Mouse (Mus musculus) heart, embryonic 15.5 days (tissue): ENCODE results near the gene Copa. TPM values are rescaled to one million over a fixed set of nuclear protein-coding genes. Genes with fewer than 3 reads are reported as not detected.

Experiments used
- ATAC-seq: fragments of 200-750 bp; cut with Nextera tagmentation; replicated peaks from 2 replicates; pipeline ENCODE4 v1.8.0; 2017; ENCODE audit warnings: low read depth, moderate TSS enrichment; ENCODE audit not compliant: insufficient number of reproducible peaks, insufficient read depth, low FRiP score
- H3K27ac ChIP-seq: fragments of 300-500 bp; sonication (generic); 2 replicates; pipeline ENCODE4 v1.5.1; 2015; ENCODE audit warnings: mild to moderate bottlenecking, inconsistent platforms
- H3K27me3 ChIP-seq: fragments of 300-500 bp; sonication (generic); 2 replicates; pipeline ENCODE4 v1.6.1; 2015; ENCODE audit warnings: inconsistent platforms
- H3K36me3 ChIP-seq: fragments of 300-500 bp; sonication (generic); 2 replicates; pipeline ENCODE4 v1.6.1; 2015; ENCODE audit warnings: mild to moderate bottlenecking, inconsistent platforms
- H3K4me1 ChIP-seq: fragments of 300-500 bp; sonication (generic); replicated peaks from 2 replicates; pipeline ENCODE4 v1.6.1; 2015; ENCODE audit warnings: inconsistent platforms
- H3K4me2 ChIP-seq: fragments of 300-500 bp; sonication (generic); 2 replicates; pipeline ENCODE4 v1.6.1; 2015; ENCODE audit warnings: inconsistent platforms, mild to moderate bottlenecking, moderate library complexity
- H3K4me3 ChIP-seq: fragments of 300-500 bp; sonication (generic); 2 replicates; pipeline ENCODE4 v1.5.1; 2015; ENCODE audit warnings: mild to moderate bottlenecking, inconsistent platforms
- H3K9ac ChIP-seq: fragments of 300-500 bp; sonication (generic); 2 replicates; pipeline ENCODE4 v1.6.1; 2015; ENCODE audit warnings: mild to moderate bottlenecking, inconsistent platforms
- H3K9me3 ChIP-seq: fragments of 300-500 bp; sonication (generic); replicated peaks from 2 replicates; pipeline ENCODE4 v1.6.1; 2016; ENCODE audit warnings: inconsistent platforms
- WGBS: fragments of 180-500 bp; shearing (Covaris S2); methylation state at CpG from one replicate; pipeline ENCODE4 v1.1.7; 2015; ENCODE audit warnings: mixed read lengths; 5-methylcytosine and 5-hydroxymethylcytosine counted together
- polyA plus RNA-seq: library from polyadenylated mRNA; unstranded; fragments of >200 nt; fragmentation: Nextera tagmentation; extraction: Ambion mirVana; gene quantifications from 2 replicates; pipeline ENCODE4 v1.2.1, GENCODE M21; 2015

Copa gene
- polyA plus RNA-seq, 1 experiment from 2014 or later = 152 TPM

DNA sequence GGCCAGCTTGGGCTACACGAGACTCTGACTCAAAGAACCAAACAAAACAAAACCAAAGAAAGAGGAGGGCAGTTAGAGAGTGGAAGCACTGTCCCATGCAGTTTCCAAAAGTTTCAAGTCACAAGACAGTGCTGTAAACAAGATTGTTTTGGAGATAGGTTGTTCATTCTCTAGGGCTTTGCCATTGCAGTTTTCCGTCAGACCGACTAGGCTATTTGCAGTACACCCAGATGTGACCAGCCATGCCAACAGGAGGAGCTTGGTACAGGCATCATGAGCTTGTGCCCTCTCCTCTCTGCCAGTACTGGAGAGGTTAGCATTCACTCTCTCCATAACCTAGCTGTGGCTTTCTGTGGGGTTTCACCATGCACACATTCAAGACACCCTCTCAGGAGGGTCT is 11.2 kb downstream of the Copa start:
- Histone ChIP-seq H3K36me3 (peaks cover 74% of the 10 kb centered on the region), H3K27ac (peak overlapping the region; percentile 66), H3K27me3 (no peaks in the 10 kb centered on the region), H3K9me3 (no peaks in the 10 kb centered on the region), H3K4me3 (no peak overlapping the region), H3K4me2 (no peak overlapping the region), H3K9ac (no peak overlapping the region), H3K4me1 (peaks cover 22% of the 10 kb centered on the region)
- WGBS = 56% methylated on average over 3 of the region's 3 CpGs
- no peak for ATAC-seq

DNA sequence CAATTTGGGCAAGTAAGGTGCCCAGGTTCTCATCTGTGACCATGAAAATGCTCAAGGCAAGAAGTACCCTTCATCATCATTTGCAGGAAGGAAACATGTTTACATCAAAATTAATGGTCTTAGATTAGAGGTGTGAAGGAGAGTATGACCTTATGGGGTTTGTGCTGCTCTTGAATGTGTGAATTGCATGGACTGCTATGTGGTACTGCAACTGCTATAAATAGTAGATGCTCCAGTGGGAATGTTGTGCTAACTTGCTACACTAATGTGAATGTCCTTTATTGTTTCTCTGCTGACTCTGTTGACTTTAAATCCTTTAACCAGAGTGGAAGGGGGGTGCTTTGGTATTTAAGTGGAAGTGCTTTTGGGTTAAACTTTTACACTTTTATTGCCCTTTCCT is 12.0 kb downstream of the Copa start:
- Histone ChIP-seq H3K4me1 (peaks cover 22% of the 10 kb centered on the region), H3K27ac (peak overlapping the region; percentile 66), H3K27me3 (no peaks in the 10 kb centered on the region), H3K4me2 (0 out of 2 replicates have a peak overlapping the region, but pooled peaks have one; percentile 18), H3K9me3 (no peaks in the 10 kb centered on the region), H3K9ac (no peak overlapping the region), H3K4me3 (no peak overlapping the region), H3K36me3 (peaks cover 70% of the 10 kb centered on the region)
- peak; percentile 55; the same call in 1 of the 2 replicates for ATAC-seq

- Histone ChIP-seq H3K4me2 (no peak overlapping the region), H3K9me3 (no peaks in the 10 kb centered on the region), H3K27ac (peak overlapping the region; percentile 66), H3K27me3 (no peaks in the 10 kb centered on the region), H3K4me3 (no peak overlapping the region), H3K4me1 (peaks cover 22% of the 10 kb centered on the region), H3K36me3 (peaks cover 67% of the 10 kb centered on the region), H3K9ac (no peak overlapping the region)
- ATAC-seq = no peak
- 34% methylated on average over 6 of the region's 6 CpGs for WGBS
Observed at GRCm38 (mm10) chr1:172095202-172095601, 12.9 kb downstream of the Copa start.

GRCm38 (mm10) chr1:172099325-172100033 is 17.1 kb downstream of the Copa start:
- H3K36me3 ChIP-seq = peaks cover 78% of the 10 kb centered on the region
- WGBS = 80% methylated on average over 6 of the region's 6 CpGs
- ATAC-seq = no peak

GRCm38 (mm10) chr1:172103619-172104018 is 21.3 kb downstream of the Copa start:
- no peaks in the 10 kb centered on the region for H3K9me3 ChIP-seq
- no peak for ATAC-seq
- H3K4me3 ChIP-seq = no peak overlapping the region
- H3K27ac ChIP-seq = no peak overlapping the region
- 71% methylated on average over 4 of the region's 4 CpGs for WGBS
- H3K4me1 ChIP-seq = peaks cover 3% of the 10 kb centered on the region; the same call in 1 of the 2 replicates
- H3K27me3 ChIP-seq = no peaks in the 10 kb centered on the region
- H3K9ac ChIP-seq = no peak overlapping the region
- H3K4me2 ChIP-seq = no peak overlapping the region
- H3K36me3 ChIP-seq = peaks cover 83% of the 10 kb centered on the region

More at GRCm38 (mm10) chr1:172099325-172100033, 17.1 kb downstream of the Copa start:
- Histone ChIP-seq H3K27me3 (no peaks in the 10 kb centered on the region), H3K4me2 (no peak overlapping the region), H3K9me3 (no peaks in the 10 kb centered on the region), H3K4me3 (no peak overlapping the region), H3K4me1 (peaks cover 10% of the 10 kb centered on the region), H3K9ac (no peak overlapping the region), H3K27ac (no peak overlapping the region)

DNA sequence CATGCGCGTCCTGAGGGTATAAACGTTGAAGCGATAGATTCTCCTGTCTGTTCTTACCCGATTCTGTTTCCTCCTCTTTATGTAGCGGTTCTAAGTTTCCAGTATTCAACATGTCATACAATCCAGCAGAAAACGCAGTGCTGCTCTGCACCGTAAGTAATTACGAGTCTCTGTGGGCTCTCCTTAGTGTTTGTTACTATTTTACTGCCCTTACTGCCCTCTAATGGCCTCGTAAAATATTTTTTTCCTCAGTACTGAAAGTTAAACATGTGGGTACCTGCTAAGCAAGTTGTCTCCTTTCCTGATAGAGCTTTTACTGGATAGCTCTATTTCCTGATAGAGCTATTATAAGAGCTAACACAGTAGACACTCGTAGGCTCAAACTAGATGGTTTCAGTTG is 22.8 kb downstream of the Copa start:
- no peaks in the 10 kb centered on the region for H3K27me3 ChIP-seq
- ATAC-seq = no peak
- 80% methylated on average over 11 of the region's 11 CpGs for whole genome bisulfite sequencing
- no peak overlapping the region for H3K9ac ChIP-seq
- peaks cover 85% of the 10 kb centered on the region for H3K36me3 ChIP-seq
- H3K9me3 ChIP-seq = no peaks in the 10 kb centered on the region
- no peak overlapping the region for H3K27ac ChIP-seq
- H3K4me1 ChIP-seq = peaks cover 3% of the 10 kb centered on the region; the same call in 1 of the 2 replicates
- H3K4me3 ChIP-seq = no peak overlapping the region
- H3K4me2 ChIP-seq = no peak overlapping the region

DNA sequence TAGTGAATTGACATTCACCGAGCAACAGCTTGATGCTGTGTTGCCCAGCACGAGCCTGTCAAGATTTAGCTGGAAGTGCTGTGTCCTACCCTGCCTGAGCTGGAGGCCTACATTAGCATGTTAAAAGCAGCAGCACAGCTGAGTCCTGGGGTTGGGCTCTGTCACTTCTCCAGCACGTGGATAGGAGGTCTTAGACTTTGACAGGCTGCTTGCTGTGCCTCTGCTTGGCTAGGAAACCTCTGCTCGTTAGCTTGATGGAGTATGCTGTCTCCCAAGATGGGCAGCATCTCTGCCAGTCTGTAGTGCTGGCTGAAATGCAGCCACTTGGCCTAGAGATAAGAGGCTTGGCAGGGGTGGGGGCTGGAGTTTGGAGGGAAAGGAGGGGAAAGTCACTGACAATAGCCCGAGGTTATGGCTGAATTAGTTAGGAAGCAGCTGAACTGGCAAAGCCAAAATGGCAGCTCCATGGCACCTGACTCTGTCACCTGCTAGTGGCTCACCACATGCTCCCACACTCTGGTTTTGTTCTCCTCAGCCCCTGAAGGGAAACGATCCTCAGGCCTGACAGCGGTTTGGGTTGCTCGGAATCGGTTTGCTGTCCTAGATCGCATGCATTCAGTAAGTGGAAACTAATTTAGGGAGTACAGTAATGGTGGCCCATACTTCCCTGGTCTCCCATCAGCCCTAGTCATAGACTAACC is 25.6 kb downstream of the Copa start:
- Histone ChIP-seq H3K27ac (no peak overlapping the region), H3K9me3 (no peaks in the 10 kb centered on the region), H3K36me3 (peaks cover 88% of the 10 kb centered on the region), H3K27me3 (no peaks in the 10 kb centered on the region), H3K4me2 (no peak overlapping the region), H3K4me3 (no peak overlapping the region), H3K9ac (no peak overlapping the region), H3K4me1 (peaks cover 3% of the 10 kb centered on the region; the same call in 1 of the 2 replicates)
- 0 out of 2 replicates have a peak, but pooled peaks have one; percentile 18 for ATAC-seq
- WGBS = 67% methylated on average over 10 of the region's 10 CpGs

DNA sequence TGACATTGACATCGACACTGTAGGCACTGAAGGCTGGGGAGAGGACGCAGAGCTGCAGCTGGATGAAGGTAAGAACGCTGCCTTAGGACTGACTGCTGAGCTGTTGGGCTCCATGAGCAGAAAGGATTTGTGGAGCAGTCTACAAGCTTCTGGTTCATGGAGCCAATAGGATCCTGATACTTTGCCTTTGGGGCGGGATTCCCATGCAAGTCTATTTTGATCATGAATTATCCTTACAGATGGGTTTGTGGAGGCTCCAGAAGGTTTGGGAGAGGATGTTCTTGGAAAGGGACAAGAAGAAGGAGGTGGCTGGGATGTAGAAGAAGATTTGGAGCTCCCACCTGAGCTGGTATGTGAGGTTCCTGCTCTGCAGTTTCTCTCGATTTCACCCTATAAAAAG is 34.6 kb downstream of the Copa start:
- Histone ChIP-seq H3K4me2 (no peak overlapping the region), H3K27ac (no peak overlapping the region), H3K36me3 (peaks cover 99% of the 10 kb centered on the region), H3K4me1 (no peaks in the 10 kb centered on the region), H3K27me3 (no peaks in the 10 kb centered on the region), H3K4me3 (no peak overlapping the region), H3K9me3 (no peaks in the 10 kb centered on the region), H3K9ac (no peak overlapping the region)
- 89% methylated on average over 5 of the region's 5 CpGs for WGBS
- ATAC-seq = no peak

DNA sequence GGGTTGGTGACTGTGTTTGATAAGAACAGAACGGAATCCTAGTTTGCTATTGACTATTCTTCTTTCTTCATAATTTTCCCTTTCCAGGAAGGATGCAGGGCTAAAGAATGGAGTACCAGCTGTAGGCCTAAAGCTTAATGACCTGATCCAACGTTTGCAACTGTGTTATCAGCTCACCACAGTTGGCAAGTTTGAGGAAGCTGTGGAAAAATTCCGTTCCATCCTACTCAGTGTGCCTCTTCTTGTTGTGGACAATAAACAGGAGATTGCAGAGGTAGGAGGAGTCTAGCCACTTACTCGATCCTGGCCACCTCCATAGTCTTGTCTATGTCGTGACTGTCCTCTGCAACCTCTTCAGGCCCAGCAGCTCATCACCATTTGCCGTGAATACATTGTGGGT is 36.8 kb downstream of the Copa start:
- 66% methylated on average over 6 of the region's 6 CpGs for WGBS
- Histone ChIP-seq H3K27ac (no peak overlapping the region), H3K9me3 (no peaks in the 10 kb centered on the region), H3K4me1 (no peaks in the 10 kb centered on the region), H3K27me3 (no peaks in the 10 kb centered on the region), H3K4me2 (no peak overlapping the region), H3K9ac (no peak overlapping the region), H3K36me3 (peaks cover 94% of the 10 kb centered on the region), H3K4me3 (no peak overlapping the region)
- ATAC-seq = no peak

- 62% methylated on average over 3 of the region's 3 CpGs for WGBS
- H3K27me3 ChIP-seq = no peaks in the 10 kb centered on the region
- H3K9me3 ChIP-seq = no peaks in the 10 kb centered on the region
- no peak overlapping the region for H3K27ac ChIP-seq
- no peak overlapping the region for H3K9ac ChIP-seq
- H3K4me3 ChIP-seq = no peak overlapping the region
- H3K4me1 ChIP-seq = no peaks in the 10 kb centered on the region
- no peak overlapping the region for H3K4me2 ChIP-seq
- H3K36me3 ChIP-seq = peaks cover 88% of the 10 kb centered on the region
- ATAC-seq = no peak
Observed at GRCm38 (mm10) chr1:172119720-172120119, 37.4 kb downstream of the Copa start.

DNA sequence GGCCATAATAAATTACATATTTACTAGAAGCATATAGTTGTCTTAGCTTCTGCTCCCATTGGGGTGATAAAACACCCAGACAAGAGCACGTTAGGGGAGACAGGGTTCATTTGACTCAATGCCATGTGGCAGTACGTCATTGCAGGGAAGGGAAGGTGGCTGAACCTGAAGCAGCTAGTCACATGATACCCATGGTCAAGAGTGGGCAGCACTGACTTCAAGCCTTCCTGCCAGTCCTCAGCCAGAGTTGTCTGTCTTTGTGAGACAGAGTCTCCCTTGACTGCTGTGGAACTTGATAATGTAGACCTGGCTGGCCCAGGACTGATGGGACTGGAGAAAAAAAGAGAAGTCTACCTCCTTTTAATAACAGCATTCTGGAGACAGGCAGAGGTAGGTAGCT is 40.3 kb downstream of the Copa start:
- Histone ChIP-seq H3K27ac (no peak overlapping the region), H3K4me2 (no peak overlapping the region), H3K9ac (no peak overlapping the region), H3K36me3 (peaks cover 59% of the 10 kb centered on the region), H3K4me3 (no peak overlapping the region), H3K4me1 (peaks cover 10% of the 10 kb centered on the region), H3K27me3 (no peaks in the 10 kb centered on the region), H3K9me3 (no peaks in the 10 kb centered on the region)
- 72% methylated on average over 2 of the region's 2 CpGs for WGBS
- no peak for ATAC-seq
